Mouse (Mus musculus) testis, postnatal 14 days (tissue): ENCODE results near the gene Nek11.

Experiments
- DNase-seq: peaks from one replicate; pipeline ENCODE4 v3.0.0; 2021; ENCODE audit warnings: low spot score

The Nek11 gene

DNA sequence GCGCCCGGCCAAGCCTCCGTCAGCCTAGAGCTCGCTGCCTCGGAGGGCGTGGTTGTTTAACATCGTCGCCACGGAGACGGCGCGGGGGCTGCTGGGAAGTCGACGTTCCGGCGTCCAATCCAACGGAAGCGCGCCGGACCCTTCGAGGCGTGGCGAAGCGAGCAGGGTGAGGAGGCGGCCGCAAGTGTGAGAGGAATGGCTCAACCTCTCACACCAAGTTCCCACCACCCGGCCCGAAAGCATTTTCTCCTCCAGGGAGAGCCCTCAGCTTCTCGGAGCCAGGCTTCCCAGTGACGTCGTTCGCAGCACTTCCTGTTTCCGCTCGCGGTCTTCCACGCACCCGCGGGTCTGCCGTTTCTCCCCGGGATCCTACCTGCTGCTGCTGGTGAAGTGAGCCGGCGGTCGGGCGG lies at the start of gene Nek11, which contains the start of gene Aste1:
TSS of gene Nek11 (minus strand) at position 307 of the 410 bp plus-strand sequence.
TSS of gene Aste1 (plus strand) at position 175 of the 410 bp plus-strand sequence.
- DNase-seq: peak; percentile 92

DNA sequence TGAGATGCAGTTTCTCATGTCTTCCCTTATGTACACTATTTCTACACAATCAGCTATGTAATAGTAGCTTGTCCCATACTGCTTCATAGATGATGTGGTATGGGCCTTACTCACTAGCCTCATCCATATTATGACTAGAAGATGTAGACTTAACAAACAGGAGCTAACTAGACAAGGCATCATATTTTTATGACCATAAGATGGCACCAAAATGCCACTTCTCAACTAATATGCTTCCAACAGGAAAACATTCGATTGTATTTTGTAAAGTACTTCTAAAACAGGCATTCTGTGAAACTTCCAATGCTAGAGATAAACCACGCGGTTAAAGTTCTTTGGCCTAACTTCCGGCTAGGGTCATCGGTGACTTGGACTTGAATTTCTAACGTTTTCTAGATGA lies 13.2 kb upstream of the Nek11 start:
- DNase-seq: no peak

DNA sequence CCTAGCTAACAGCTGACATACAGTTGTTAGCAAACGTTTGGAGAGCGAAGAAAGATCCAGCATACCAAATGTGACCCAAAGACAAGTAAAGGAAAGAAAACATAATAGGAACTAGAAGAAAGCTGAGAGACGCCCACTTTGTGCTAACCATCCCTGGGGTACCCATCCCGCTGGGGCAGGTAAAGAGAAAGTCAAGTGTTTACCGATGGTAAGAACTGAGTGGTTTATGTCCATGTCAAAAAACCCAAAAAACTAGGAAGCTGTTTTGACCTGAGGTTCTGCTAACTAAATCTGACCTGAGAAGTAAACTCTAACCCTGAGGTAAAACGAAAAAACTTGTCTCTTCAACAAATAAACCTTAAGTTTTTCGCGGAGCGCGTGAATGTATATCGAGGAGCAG lies 604 bp downstream of the Nek11 start:
- no peak for DNase-seq

DNA sequence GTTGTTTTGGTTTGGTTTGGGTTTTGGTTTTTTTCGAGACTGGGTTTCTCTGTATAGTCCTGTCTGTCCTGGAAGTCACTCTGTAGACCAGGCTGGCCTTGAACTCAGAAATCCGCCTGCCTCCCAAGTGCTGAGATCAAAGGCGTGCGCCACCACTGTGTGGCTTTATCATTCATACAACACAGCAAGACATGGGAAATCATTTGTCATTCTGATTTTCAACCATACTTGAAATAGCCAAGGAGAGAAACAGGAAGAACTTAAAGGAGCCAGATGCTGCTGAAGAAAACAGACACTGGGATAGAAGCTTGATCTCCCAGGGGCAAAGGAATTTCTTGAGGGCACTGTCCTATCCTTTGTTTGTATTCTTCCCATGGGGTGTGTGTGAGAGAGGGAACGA lies 4.7 kb downstream of the Nek11 start:
- no peak for DNase-seq

DNA sequence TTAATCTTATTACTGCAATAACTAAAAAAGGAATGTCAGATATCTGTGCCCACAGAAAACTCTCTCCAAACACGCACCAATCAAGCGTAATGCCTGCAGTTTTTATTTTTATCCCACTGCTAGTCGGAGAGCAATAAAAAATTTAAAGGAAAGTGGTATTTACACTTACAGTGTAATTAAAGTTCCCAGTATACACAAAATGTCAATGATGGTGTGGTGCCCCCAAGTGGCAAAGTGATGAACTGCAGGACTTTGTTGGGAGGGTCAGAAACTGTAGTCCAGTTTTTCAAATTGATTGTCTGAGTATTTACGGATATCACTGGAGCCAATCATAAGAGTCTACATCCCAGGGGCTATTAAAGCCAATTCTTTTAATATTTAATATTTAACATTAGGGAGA lies 6.0 kb downstream of the Nek11 start:
- peak; percentile 20 for DNase-seq

DNA sequence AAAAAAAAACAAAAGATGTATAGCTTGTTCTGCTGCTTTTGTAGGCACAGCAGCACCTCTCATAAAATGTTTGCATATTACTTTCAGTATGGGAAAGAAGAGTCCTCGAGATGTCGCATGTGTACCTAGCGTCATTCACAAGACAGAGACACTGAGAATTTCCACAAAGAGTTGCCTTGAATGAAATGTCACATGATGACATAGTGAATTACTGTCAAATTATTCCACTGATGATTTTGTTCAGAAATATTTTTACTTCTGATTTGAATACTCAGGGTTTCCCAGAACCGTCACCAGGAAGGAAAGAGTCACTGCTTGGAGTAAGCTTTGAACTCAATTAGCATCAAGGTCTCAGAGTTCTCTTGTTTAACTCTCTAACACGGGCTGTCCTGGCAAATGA lies 7.9 kb downstream of the Nek11 start:
- DNase-seq: no peak

DNA sequence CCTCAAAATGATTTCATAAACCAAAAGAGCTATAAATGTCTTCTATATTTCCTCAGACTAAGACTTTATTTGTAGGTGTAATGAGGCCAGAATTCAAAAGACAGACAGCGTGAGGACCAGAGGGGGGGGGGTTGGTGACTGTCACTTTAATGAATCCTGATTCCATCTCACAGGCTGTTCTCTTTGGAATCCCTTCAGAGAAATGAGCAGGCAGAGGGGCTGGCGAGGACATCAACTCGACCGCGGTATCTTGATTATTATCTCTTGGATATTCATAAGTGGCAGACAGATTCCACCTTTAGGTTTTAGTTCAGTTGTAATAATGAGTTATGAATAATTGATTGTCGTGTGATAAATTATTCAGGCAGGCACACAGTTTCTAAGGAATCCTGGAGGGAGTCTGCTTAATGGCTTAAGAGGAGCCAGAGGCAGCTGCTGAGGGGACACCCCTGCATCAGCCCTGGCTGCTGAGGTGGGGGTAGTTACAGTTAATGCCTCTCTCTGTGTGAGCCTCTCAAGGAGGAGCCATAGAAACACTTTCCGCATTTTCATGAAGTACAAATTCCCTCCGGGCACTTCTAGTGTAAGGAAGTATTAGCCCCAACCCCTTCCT lies 15.7 kb downstream of the Nek11 start:
- DNase-seq: no peak

DNA sequence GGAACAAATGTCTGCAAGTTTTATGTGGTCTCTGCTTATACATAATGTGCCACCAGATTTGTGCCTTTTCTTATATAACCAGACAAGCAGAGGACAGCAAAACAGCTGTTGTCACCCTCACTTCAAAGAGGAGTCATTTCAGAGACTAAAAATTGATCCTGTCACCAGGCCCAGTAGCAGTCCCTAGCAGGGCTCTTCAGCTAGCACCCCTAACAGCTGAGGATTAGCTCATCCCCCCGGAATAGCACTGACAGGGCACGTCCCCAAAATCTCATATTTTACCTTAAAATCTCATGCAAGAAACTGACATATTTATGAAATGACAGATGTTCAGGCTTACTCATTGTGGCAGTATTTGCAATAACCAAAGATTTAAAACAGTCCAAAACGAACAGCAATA lies 17.7 kb downstream of the Nek11 start:
- no peak for DNase-seq

DNA sequence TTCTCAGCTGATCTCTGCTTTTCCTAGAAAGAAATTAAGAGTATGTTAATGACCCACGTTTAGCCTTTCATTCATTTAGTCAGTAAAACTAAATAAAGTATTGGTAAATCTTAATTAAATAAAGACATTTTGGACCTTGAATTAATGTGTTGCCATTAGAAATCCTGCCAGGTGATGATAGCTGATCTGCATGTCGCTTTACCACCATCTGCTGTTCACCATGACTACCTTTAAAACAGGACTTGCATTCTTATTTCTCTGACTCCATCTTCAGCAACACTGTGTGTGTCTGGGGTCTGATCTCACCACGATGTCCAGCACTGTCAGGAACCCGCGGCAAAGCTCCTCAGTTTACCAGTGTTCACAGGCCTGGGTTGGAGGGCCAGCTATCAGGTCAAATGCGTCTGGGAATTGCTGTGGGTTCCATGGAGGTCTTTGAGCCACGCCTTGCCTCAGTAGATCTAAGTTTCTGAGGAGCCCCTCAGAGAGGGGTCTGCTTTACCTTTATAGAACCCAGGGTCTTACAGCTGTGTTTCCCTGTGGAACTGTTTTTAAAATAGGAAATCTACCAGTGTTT lies 18.3 kb downstream of the Nek11 start:
- no peak for DNase-seq

DNA sequence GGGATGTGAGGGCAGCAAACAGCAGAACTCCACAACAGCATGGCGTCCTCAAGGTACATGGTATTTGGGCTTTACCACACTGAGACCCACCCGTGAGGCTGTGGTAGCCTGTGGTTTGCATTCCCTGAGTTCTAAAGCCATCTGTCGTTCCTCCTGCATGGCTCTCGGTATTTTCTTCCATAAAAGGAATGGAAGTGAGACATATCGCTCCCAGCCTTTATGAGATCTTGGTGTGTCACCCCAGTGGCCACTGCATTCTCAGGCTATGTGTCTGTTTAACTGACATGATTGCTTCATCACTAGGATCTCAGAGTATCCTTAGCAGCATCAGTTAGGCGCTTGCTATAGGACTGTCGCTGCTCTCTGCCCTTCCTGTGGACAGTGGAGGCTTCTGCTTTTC lies 18.9 kb downstream of the Nek11 start:
- no peak for DNase-seq

DNA sequence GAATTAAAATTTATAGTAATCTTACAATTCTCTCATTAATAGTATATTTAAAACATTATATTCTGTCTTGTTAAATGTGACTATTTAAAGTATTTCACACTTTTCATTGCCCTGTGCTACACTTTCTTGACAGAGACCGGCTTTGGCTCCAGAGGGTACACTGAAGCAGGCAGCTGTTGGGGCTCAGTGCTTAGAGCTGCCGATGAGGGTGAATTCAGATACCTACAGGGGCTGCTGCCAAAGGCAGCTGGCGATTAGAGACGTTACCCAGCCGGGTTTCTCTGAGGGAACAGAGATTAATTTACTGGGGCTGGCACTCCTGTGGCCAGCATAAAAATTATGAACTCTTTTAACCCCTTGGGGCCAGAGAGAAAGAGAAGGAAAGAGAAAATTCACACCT lies 21.0 kb downstream of the Nek11 start:
- DNase-seq: no peak

DNA sequence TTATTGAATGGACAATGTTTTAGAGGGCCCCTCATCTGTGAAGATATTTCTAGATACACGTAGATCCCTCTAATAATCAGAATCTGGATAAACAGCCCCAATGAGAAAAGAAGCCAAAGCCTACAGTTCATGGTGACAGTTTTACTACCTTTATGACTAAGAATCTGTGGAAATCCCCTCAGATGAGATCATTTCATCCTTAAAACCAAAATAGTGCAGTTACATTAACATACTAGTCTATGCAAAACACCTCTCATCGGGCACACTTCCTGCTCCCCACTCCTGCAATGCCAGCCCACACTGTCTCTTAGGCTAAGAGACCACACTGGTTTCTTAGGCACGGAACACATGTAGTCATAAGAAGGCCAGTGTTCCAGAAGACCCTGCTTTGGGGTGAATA lies 26.7 kb downstream of the Nek11 start:
- DNase-seq: no peak

DNA sequence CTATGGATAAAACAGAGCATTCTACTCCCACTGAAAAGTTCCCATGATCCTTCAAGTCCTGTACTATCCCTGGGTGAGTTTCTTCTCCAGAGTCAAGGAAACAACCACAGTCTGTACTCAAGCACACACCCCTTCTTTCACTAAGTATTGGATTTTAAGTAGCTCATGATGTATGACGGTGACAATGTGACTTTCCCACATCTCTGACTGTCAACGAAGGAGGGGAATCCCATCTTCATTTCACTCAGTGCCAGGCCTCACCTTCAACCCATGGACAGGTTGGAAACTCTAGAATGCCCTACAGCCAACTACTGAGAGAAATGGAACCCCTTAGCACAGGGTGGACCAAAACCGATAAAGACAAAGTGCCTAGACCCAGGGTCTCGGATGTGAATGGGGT lies 29.1 kb downstream of the Nek11 start:
- DNase-seq: no peak

DNA sequence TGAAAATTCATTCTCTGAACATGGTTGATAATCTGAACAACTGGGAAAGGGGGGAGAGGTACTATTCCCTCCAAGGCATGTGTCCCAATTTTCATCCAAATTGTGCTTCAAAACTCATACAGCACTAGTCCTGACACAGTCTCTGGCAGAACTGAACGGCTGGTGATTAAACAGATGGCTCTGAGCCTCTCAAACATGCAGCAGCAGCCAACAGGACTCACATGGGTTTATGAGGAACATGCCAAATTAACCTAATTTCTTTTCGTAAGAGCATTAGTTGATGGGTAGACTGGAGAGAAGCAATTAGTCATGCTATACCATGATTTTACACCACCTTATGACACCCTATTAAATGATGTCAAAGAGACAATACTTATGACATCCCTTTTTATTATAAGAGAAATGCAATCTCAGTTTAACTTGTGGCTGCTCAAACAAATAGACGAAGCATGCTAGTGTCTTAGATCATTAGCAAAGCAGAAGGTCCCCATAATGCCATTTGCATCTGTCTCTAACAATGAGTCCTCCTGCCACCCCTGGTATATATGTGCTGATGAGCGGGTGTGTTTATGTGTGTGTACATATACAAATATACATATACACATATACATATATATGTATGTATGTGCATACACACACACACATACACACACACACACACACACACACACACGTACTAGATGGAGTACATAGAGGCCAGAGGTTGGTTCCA lies 31.6 kb downstream of the Nek11 start:
- no peak for DNase-seq

DNA sequence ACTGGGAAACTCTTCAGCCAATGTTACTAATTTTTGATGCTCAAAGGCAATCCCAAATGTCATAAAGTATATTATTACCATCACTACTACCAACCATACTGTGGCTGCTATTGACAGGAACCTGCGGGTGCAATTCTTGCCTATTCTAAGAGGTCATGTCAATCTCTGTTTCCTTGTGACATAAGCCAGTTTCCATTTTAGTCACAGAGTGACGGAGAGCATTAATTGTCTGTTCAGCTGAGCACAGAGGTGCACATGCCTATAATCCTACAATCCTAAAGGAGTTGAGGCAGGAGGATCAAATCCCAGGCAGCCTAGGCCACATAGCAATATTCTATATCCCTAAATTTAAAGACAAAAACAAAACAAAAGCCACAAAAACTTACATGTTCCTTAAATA lies 33.1 kb downstream of the Nek11 start:
- no peak for DNase-seq

DNA sequence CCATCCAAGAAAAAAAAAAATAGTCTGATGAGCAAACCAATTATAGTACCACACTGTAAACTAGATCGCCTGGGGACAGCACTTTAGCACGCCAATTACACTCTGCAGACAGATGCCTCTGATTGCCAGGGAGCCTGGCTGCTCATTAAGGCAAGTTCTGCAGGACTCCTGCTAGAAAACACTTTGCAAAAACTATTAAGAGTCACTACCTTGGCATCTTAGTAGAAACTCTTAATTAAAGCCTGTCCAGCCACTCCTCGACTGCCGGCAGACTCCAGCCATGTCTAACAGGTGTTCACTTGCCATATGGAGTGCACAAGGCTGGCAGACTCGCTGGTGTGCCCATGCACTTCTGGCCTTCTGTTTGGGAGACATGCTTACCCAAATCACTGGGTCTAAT lies 46.3 kb downstream of the Nek11 start:
- no peak for DNase-seq

DNA sequence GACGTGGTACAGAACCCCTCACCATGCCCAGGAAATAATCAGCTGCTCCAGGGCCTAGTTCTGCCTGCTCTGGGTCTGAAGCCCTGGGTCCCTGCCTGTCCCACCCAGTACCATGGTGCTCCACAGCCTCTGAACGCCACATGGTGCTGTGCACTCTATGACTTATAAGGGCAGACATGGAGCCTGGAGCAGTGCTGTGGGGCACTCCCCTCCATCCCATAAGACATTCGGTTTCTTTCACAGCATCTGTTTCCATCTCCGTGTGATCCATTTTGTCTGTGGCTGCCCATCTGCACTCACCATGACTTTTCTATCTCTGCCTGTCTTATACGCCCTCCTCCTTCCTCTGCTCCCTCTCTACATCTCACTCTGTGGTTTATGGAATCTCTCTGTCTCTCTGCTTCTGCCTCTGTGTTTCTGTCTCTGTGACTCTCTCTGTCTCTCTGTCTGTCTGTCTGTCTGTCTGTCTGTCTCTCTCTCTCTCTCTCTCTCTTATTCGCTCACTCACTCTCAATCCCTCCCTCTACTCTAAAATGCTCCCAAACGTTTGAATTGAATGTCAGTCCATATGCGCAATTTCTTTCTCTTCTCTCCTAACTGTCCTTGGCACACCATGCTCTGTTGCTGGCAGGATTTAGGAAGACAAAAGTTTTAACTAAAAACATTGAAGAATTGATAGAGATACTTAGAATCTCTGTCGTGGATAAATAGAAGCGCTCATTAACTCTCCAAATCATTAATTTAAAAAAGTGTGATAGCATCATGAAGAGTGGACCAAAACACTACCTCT lies 46.9 kb downstream of the Nek11 start:
- DNase-seq: no peak

DNA sequence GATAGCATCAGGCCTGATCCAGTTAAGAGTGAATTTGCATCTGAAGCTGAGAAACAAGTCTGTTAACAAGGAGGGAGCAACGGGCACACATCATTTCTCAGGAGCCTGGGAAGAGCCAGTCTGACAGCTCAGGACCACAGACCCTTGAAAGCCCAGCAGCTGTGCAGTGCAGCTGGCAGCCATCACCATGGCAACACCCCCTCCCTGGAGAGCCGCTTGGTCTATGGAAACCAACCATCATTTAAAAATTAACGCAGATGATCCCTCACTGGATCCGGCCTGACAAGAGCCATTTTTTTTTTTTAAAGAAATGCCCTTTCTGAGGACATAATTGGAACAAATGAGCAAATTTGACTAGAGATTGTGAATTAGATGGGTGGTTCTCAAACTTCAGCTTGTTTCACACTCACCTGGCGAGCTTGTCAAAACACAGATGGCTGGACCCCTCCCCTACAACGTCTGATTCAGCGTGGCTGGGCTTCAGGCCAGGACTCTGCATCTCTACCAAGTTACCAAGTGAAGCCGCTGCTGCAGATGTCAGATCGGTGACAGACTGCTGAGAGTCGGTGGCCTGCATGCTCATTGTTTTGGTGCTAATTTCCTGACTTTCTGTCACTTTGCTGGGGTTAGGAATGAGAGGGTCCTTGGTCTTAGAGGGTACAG lies 52.2 kb downstream of the Nek11 start:
- no peak for DNase-seq

DNA sequence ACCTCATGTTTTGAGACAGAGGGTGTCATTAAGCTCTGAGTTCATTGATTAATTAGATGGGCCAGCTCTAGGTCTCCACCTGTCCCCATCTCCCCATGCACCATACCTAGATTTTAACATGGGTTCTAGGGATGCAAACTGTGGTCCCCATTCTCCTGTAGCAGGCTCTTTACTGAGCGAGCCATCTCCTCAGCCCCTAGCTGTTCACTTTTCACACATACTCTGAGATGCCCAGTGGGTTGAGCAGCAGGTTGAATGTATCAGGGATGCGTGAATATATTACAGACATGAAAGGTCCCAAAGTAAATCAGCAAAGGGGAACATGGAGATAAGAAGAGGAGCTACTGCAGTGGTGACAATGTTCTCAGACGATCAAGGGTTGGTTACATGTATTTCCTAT lies 52.8 kb downstream of the Nek11 start:
- DNase-seq: no peak

DNA sequence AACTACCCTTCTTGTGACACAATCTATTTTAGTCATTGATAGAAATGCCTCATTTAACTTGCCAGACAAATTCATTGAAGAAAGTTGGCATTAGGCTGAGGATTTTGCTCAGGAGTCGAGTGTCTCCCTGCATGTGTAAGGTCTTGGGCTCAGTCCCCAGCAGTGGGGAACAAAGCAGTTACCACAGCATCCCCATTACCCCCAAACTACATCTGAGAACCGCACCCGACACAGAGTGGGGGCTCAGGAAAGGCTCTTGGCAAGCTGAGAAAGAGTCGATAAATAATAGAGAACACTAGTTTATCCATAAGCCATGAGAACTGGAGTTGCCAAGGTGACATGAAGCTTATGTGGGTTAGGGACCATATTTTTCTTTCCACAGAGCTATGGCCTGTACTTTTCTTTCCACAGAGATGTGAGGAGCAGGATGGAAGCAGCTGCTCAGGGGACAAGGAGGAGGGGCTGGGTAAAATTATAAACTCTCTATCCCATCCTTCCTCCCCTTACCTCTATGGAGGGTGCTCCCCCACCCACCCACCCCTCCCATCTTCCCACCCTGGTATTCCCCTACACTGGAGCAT lies 62.8 kb downstream of the Nek11 start:
- DNase-seq: no peak

DNA sequence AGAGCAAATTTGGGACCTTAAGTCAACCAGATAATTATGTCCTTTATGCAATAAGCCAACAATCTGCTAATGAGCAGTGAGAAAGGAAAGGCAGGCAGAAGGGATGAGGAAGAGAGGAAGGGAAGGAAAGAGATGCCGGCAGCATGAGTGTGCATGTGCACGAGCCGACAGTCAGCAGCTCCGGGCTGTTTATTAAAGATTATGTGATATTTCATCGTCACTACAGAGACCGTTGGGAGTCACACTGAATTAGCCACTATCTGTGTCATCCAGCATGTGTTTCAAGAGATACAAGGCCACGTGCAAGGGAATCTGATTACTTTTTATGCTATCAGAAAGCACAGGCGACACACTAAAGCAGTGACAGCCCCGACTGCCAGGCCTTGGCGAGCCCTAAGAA lies 73.5 kb downstream of the Nek11 start:
- no peak for DNase-seq

DNA sequence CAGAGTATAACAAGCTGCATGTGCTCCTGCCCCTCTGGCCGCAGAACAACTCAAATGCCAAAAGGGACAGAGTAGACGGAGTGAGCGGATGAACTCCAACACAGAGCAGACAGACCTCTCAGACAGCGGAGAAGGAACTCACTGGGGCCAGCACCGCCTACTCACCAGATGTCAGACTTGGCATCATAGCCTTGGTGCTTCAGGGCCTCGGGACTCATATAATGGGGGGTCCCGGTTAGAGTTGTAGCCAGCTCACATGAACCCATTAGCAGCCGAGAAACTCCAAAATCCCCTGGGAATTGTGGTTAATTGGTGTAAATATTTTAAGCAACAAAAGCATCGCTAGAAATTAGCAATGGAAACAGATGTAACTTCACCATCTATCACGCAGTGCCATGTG lies 82.1 kb downstream of the Nek11 start:
- DNase-seq: no peak
